Mouse (Mus musculus): ENCODE results near the gene Hgd.

DNA sequence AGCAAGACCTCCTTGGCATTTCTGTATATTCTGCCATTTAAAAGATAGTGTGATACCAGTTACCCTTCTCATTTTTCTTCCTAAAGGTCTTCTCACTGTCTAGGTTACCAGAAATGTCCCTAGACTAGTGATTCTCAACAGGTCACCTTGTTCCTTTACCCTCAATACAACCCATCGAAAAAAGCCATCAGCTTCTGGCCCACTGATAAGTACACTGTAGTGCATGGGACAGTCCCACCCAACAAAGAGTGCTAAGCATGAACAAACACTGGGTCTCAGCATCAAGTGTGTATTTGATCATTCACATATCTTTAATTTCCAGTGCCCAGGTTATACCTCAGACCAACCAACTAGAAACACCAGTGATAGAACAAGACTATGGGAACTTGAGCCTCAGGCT lies 55.1 kb downstream of the Hgd start:
- no peak for TF ChIP-seq EP300 (optimal IDR thresholded peaks at IDR 0.05)
- no peak for TF ChIP-seq CTCF (IDR thresholded peaks at IDR 0.05; ENCODE audit: low read depth)

All from stomach, postnatal 0 days (tissue).